Comparison of ENCODE assay signal across 8 mouse cellular contexts in genomic region chr17:49951856-49952607, GRCm38 (mm10).
DNase-seq lines count a peak whose midpoint lies in the region; ATAC-seq and TF ChIP-seq lines count a peak whose summit lies in the region.
"Had no signal": no experiment of that assay in that cellular context is flagged by ENCODE, and none has a peak within 500 bp of the region (broad histone marks: within the 10 kb centered on the region; RNA-seq: fewer than 3 reads in every experiment).

No protein-coding gene starts in this region.

- peak overlapping the region; percentile 34; the same call in 1 of the 2 replicates for H3K9ac ChIP-seq in hindbrain, embryonic 15.5 days
- H3K9ac ChIP-seq in liver, embryonic 15.5 days: no peak overlapping the region
- peak overlapping the region; percentile 37; the same call in 1 of the 2 replicates for H3K9ac ChIP-seq in neural tube, embryonic 11.5 days (ENCODE audit: low read length)

- no peaks in the 10 kb centered on the region for H3K4me1 ChIP-seq in bone marrow macrophage, adult 2 months (ENCODE audit: control insufficient read depth, insufficient read depth, low read length)
- peaks cover 10% of the 10 kb centered on the region for H3K4me1 ChIP-seq in hindbrain, embryonic 15.5 days (replicated peaks)
- 0 out of 2 replicates have a peak, but pooled peaks cover 6% of the 10 kb centered on the region for H3K4me1 ChIP-seq in liver, embryonic 15.5 days (replicated peaks)
- no peaks in the 10 kb centered on the region; the same call in 1 of the 2 replicates for H3K4me1 ChIP-seq in neural tube, embryonic 11.5 days (ENCODE audit: control insufficient read depth, insufficient read depth, low read length)

- WGBS in hindbrain, embryonic 15.5 days: 14% methylated on average over 22 of the region's 22 CpGs
- WGBS in liver, embryonic 15.5 days (ENCODE audit: insufficient replicate concordance): 39% methylated on average over 22 of the region's 22 CpGs
- 46% methylated on average over 22 of the region's 22 CpGs for WGBS in neural tube, embryonic 11.5 days

- TF ChIP-seq POLR2A in bone marrow macrophage, adult 2 months (IDR thresholded peaks at IDR 0.05; ENCODE audit: borderline replicate concordance, low read depth, low read length): no peak

- H3K9me3 ChIP-seq in hindbrain, embryonic 15.5 days: no peaks in the 10 kb centered on the region
- H3K9me3 ChIP-seq in liver, embryonic 15.5 days (replicated peaks): no peaks in the 10 kb centered on the region
- no peaks in the 10 kb centered on the region for H3K9me3 ChIP-seq in neural tube, embryonic 11.5 days (ENCODE audit: control insufficient read depth, low read length)

- H3K27me3 ChIP-seq in hindbrain, embryonic 15.5 days: no peaks in the 10 kb centered on the region
- H3K27me3 ChIP-seq in liver, embryonic 15.5 days: peaks cover 15% of the 10 kb centered on the region
- H3K27me3 ChIP-seq in neural tube, embryonic 11.5 days (ENCODE audit: control insufficient read depth, insufficient read depth, low read length): no peaks in the 10 kb centered on the region

- no peak overlapping the region for H3K27ac ChIP-seq in bone marrow macrophage, adult 2 months (ENCODE audit: insufficient read depth, low read depth, low read length)
- peak overlapping the region; percentile 54 for H3K27ac ChIP-seq in hindbrain, embryonic 15.5 days (replicated peaks)
- H3K27ac ChIP-seq in liver, embryonic 15.5 days (replicated peaks): no peak overlapping the region
- no peak overlapping the region for H3K27ac ChIP-seq in neural tube, embryonic 11.5 days (ENCODE audit: low read depth, low read length)

- TF ChIP-seq CTCF in bone marrow macrophage, adult 2 months (IDR thresholded peaks at IDR 0.05; ENCODE audit: low read depth, low read length): no peak

- H3K4me3 ChIP-seq in bone marrow macrophage, adult 2 months (ENCODE audit: insufficient read depth, low read length): peak overlapping the region; percentile 46
- H3K4me3 ChIP-seq in hindbrain, embryonic 15.5 days: peak overlapping the region; percentile 26
- H3K4me3 ChIP-seq in liver, embryonic 15.5 days (replicated peaks): no peak overlapping the region; the same call in 1 of the 2 replicates
- no peak overlapping the region for H3K4me3 ChIP-seq in neural tube, embryonic 11.5 days (ENCODE audit: low read depth, low read length)
- H3K4me3 ChIP-seq: myocyte had no signal

- peak; percentile 18 for DNase-seq in MN1 (ENCODE audit: low spot score)
- DNase-seq in gastrocnemius, postnatal 10 days: peak; percentile 18
- peak; percentile 32 for DNase-seq in neural tube, embryonic 11.5 days (ENCODE audit: low spot score)
- DNase-seq in adrenal gland, adult 18-20 months (ENCODE audit: low spot score in 2 of 2): no peak

- peak overlapping the region; percentile 60 for H3K4me2 ChIP-seq in hindbrain, embryonic 15.5 days
- peak overlapping the region; percentile 52 for H3K4me2 ChIP-seq in liver, embryonic 15.5 days
- H3K4me2 ChIP-seq in neural tube, embryonic 11.5 days (ENCODE audit: low read depth): peak overlapping the region; percentile 19

- peak; percentile 58; the same call in 1 of the 2 replicates for ATAC-seq in hindbrain, embryonic 15.5 days (ENCODE audit: low FRiP score, low read depth)
- no peak for ATAC-seq in liver, embryonic 15.5 days (ENCODE audit: insufficient read depth)
- no peak for ATAC-seq in neural tube, embryonic 11.5 days (ENCODE audit: insufficient read depth, low FRiP score, low TSS enrichment)

- H3K36me3 ChIP-seq in hindbrain, embryonic 15.5 days: no peaks in the 10 kb centered on the region
- no peaks in the 10 kb centered on the region for H3K36me3 ChIP-seq in liver, embryonic 15.5 days (replicated peaks)
- no peaks in the 10 kb centered on the region for H3K36me3 ChIP-seq in neural tube, embryonic 11.5 days (ENCODE audit: control insufficient read depth, insufficient read depth, low read length)

Comparison
In these comparisons a context has a peak if more than half of its experiments do, and no peak if none do; other contexts are left out.
1. DNase-seq: peak in MN1 (single experiment), gastrocnemius, postnatal 10 days (single experiment) and neural tube, embryonic 11.5 days (single experiment); none in adrenal gland, adult 18-20 months (0 of 2).
2. H3K4me3 ChIP-seq: peak in bone marrow macrophage, adult 2 months (single experiment) and hindbrain, embryonic 15.5 days (single experiment); none in liver, embryonic 15.5 days (single experiment) and neural tube, embryonic 11.5 days (single experiment).
3. Peak in every context shown above with its lines, with median percentiles within 50 percentile points of each other: H3K4me2 ChIP-seq.